Mouse (Mus musculus) neural tube, embryonic 13.5 days (tissue): ENCODE measurements around the gene Car9. TPM values are rescaled to one million over a fixed set of nuclear protein-coding genes. Genes with fewer than 3 reads are reported as not detected.

Experiments
- ATAC-seq: fragments of 200-750 bp; cut with Nextera tagmentation; 2 replicates; pipeline ENCODE4 v1.8.0; 2017; ENCODE audit warnings: low read depth, mild to moderate bottlenecking, moderate TSS enrichment, moderate library complexity
- H3K27ac ChIP-seq: fragments of 300-500 bp; sonication (generic); replicated peaks from 2 replicates; pipeline ENCODE4 v1.5.1; 2015; ENCODE audit warnings: moderate library complexity, mild to moderate bottlenecking, inconsistent platforms
- H3K27me3 ChIP-seq: fragments of 300-500 bp; sonication (generic); 2 replicates; pipeline ENCODE4 v1.6.1; 2015; ENCODE audit warnings: mild to moderate bottlenecking, inconsistent platforms
- H3K36me3 ChIP-seq: fragments of 300-500 bp; sonication (generic); 2 replicates; pipeline ENCODE4 v1.6.1; 2015; ENCODE audit warnings: mild to moderate bottlenecking, inconsistent platforms
- H3K4me1 ChIP-seq: fragments of 300-500 bp; sonication (generic); replicated peaks from 2 replicates; pipeline ENCODE4 v1.6.1; 2015; ENCODE audit warnings: inconsistent platforms
- H3K4me2 ChIP-seq: fragments of 300-500 bp; sonication (generic); 2 replicates; pipeline ENCODE4 v1.6.1; 2015; ENCODE audit warnings: inconsistent platforms, mild to moderate bottlenecking, moderate library complexity
- H3K4me3 ChIP-seq: fragments of 300-500 bp; sonication (generic); 2 replicates; pipeline ENCODE4 v1.5.1; 2015; ENCODE audit warnings: mild to moderate bottlenecking, inconsistent platforms
- H3K9ac ChIP-seq: fragments of 300-500 bp; sonication (generic); 2 replicates; pipeline ENCODE4 v1.6.1; 2015; ENCODE audit warnings: moderate library complexity, mild to moderate bottlenecking, inconsistent platforms
- H3K9me3 ChIP-seq: fragments of 300-500 bp; sonication (generic); 2 replicates; pipeline ENCODE4 v1.6.1; 2016; ENCODE audit warnings: inconsistent platforms
- WGBS: fragments of 180-500 bp; shearing (Covaris S2); methylation state at CpG from one replicate; pipeline ENCODE4 v1.1.7; 2015; 5-methylcytosine and 5-hydroxymethylcytosine counted together
- polyA plus RNA-seq: library from polyadenylated mRNA; unstranded; fragments of >200 nt; fragmentation: Nextera tagmentation; extraction: Ambion mirVana; gene quantifications from 2 replicates; pipeline ENCODE4 v1.2.1, GENCODE M21; 2015

Gene Car9
- polyA plus RNA-seq, 1 experiment from 2014 or later, result 0.33 TPM

GRCm38 (mm10) chr4:43497946-43498345 is 8.8 kb upstream of the Car9 start:
- Histone ChIP-seq H3K4me2 (peak overlapping the region; percentile 84), H3K36me3 (peaks cover 8% of the 10 kb centered on the region; the same call in 1 of the 2 replicates), H3K4me1 (peaks cover 38% of the 10 kb centered on the region), H3K4me3 (0 out of 2 replicates have a peak overlapping the region, but pooled peaks have one; percentile 52), H3K9ac (no peak overlapping the region), H3K9me3 (no peaks in the 10 kb centered on the region), H3K27ac (no peak overlapping the region), H3K27me3 (no peaks in the 10 kb centered on the region)
- 75% methylated on average over 4 of the region's 4 CpGs for WGBS
- ATAC-seq, result no peak

DNA sequence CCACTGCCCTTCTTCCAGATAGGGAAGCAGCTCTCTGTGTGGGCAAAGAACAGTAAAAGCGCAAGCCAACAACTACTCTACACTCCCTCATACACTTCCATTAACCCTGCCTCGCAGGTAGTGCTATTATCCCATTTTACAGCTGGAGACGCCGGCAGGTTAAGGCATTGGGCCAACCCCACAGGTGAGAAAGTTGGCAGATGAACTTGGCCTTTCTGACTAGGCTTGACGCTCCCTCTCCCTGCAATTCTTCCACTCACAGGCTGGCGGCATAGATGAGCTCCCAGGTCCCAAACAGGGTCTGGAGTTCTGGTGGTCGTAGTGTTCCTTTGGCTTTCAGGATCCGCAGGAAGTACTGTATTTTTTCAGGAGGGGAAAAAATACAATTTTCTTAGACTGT is 7.8 kb upstream of the Car9 start:
- peak overlapping the region; percentile 61 for H3K9ac ChIP-seq
- no peak overlapping the region for H3K27ac ChIP-seq
- peaks cover 36% of the 10 kb centered on the region for H3K4me1 ChIP-seq
- ATAC-seq, result no peak
- H3K4me2 ChIP-seq, result peak overlapping the region; percentile 84
- H3K27me3 ChIP-seq, result no peaks in the 10 kb centered on the region
- peak overlapping the region; percentile 52 for H3K4me3 ChIP-seq
- H3K36me3 ChIP-seq, result peaks cover 8% of the 10 kb centered on the region; the same call in 1 of the 2 replicates
- H3K9me3 ChIP-seq, result no peaks in the 10 kb centered on the region
- WGBS, result 14% methylated on average over 8 of the region's 8 CpGs

DNA sequence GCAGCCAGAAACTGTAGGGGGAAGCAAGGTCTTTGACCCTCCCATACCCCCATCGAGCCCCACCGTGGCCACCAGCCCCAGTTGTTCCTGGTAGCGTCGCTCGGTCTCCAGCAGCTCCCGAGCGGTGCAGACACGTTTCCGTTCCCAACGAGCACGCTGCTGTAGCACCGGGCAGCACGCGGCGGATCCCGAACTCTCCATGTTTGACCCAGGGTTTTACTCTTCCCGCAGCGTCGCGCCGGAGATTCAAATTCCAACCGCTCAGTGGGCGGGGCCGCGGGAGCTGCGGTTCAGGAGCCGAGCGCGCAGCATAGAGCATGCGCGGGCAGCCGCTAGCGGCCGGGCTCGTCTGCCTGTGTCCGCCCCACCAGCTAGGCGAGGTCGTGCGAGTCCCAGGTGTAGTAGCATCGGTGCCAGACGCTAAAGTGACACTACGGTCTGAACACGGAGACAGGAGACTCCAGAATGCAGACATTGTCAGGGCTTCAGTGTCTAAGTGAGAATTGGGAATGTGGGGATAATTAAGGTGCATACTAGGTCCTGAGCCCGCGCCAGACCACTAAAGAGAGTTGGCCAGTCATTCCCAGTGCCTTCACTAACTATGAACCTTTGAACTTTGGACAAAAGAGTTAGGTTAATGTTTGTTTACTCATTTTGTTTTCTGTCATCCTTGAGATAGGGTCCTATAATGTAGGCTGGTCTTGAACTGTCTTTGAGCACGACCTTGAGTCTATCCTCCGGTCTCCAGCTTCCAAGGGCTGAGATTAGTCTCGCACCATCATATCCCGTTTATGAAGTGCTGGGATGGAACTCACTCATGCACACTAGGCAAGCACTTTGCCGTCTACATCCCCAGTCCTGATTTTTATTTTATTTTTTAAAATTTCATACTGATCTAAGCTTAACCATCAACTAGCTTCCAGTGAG is 7.1 kb upstream of the Car9 start, which contains the start of gene Arhgef39:
Arhgef39 (minus strand) TSS at position 289 of the 927 bp plus-strand sequence.
- Histone ChIP-seq H3K36me3 (peaks cover 8% of the 10 kb centered on the region; the same call in 1 of the 2 replicates), H3K4me1 (peaks cover 29% of the 10 kb centered on the region), H3K27ac (no peak within 1 kb of the TSS), H3K27me3 (no peaks in the 10 kb centered on the region), H3K4me3 (peak within 1 kb of the TSS; percentile 52), H3K4me2 (peak within 1 kb of the TSS; percentile 84), H3K9me3 (no peaks in the 10 kb centered on the region), H3K9ac (peak within 1 kb of the TSS; percentile 61)
- 7% methylated on average over 50 of the region's 50 CpGs for WGBS
- peak; percentile 85 for ATAC-seq

DNA sequence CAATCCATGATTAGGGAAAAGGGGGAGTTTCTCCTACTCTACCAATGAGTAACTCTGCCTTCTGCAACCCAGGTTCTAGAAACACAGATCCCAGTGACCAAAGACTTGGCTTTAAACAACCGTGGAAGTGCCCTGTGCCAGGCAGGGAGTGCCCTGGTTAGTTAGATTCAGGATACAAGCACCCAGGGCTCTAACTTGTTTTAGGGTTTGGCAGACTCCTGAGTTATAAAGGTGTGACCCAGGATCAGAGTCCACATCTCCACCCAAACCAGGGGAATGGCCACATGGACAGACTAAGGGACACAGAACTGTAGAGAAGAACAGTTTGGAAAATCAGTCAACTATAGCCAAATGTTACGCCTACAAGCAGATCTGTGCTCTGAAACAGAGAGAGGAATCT is 3.7 kb upstream of the Car9 start:
- Histone ChIP-seq H3K36me3 (no peaks in the 10 kb centered on the region), H3K4me2 (no peak overlapping the region), H3K27ac (no peak overlapping the region), H3K9me3 (no peaks in the 10 kb centered on the region), H3K27me3 (peaks cover 26% of the 10 kb centered on the region), H3K4me1 (peaks cover 18% of the 10 kb centered on the region), H3K9ac (no peak overlapping the region), H3K4me3 (no peak overlapping the region)
- WGBS, result 71% methylated on average over 2 of the region's 2 CpGs
- ATAC-seq, result no peak

DNA sequence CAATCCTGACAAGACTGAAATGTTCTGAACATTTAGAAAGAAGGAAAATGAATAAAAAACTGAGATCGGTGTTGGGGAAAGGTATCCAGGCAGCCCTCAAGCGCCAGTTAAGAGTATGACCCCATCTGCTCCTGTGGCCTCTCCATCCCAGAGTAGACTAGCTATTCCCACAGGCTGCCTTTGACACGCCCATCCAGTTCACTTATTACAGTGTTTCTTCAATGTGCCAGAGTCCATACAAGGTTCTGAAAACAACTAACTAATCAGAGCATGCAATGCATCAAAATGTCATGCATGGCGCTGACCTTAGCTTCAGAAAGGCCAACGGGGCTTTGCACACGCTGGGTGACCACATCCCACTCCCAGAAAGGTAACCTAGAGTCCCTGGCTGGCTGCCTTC is 3.3 kb upstream of the Car9 start:
- no peaks in the 10 kb centered on the region for H3K9me3 ChIP-seq
- no peak overlapping the region for H3K4me3 ChIP-seq
- H3K27ac ChIP-seq, result no peak overlapping the region
- H3K4me2 ChIP-seq, result no peak overlapping the region
- WGBS, result 81% methylated on average over 6 of the region's 6 CpGs
- H3K4me1 ChIP-seq, result peaks cover 18% of the 10 kb centered on the region
- H3K36me3 ChIP-seq, result no peaks in the 10 kb centered on the region
- no peak overlapping the region for H3K9ac ChIP-seq
- no peak for ATAC-seq
- H3K27me3 ChIP-seq, result peaks cover 31% of the 10 kb centered on the region

GRCm38 (mm10) chr4:43504269-43504668 is 2.5 kb upstream of the Car9 start:
- H3K4me2 ChIP-seq, result no peak overlapping the region
- H3K9me3 ChIP-seq, result no peaks in the 10 kb centered on the region
- peaks cover 18% of the 10 kb centered on the region for H3K4me1 ChIP-seq
- no peak for ATAC-seq
- no peak overlapping the region for H3K27ac ChIP-seq
- no peaks in the 10 kb centered on the region for H3K36me3 ChIP-seq
- 80% methylated on average over 4 of the region's 4 CpGs for WGBS
- no peak overlapping the region for H3K9ac ChIP-seq
- H3K27me3 ChIP-seq, result peaks cover 38% of the 10 kb centered on the region
- H3K4me3 ChIP-seq, result no peak overlapping the region

DNA sequence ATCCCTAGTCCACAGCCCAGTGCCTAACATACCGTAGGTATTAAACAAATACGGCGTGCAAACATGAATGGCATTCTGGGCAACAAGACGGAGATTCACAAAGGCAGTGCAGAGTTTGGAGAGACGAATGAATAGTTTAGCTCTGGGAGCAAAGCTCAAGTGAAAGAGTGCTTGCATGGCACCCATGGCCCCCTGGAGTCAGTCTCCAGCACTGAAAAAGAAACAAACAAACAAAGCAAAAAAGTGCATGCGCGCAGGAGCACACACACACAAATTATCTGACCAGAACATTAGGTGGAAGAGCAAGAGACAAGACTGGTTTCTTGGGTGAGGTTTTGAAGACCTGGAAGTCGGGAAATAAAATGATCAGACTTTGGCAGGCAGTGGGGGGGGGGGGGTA is 692 bp upstream of the Car9 start:
- Histone ChIP-seq H3K4me2 (no peak overlapping the region), H3K27me3 (peaks cover 42% of the 10 kb centered on the region), H3K9me3 (no peaks in the 10 kb centered on the region), H3K36me3 (no peaks in the 10 kb centered on the region), H3K4me1 (peaks cover 17% of the 10 kb centered on the region), H3K4me3 (no peak overlapping the region), H3K27ac (no peak overlapping the region), H3K9ac (no peak overlapping the region)
- no peak for ATAC-seq
- WGBS, result 62% methylated on average over 8 of the region's 8 CpGs

- no peak overlapping the region for H3K27ac ChIP-seq
- peaks cover 17% of the 10 kb centered on the region for H3K4me1 ChIP-seq
- peak overlapping the region; percentile 55 for H3K4me2 ChIP-seq
- no peaks in the 10 kb centered on the region for H3K36me3 ChIP-seq
- no peaks in the 10 kb centered on the region for H3K9me3 ChIP-seq
- H3K27me3 ChIP-seq, result peaks cover 48% of the 10 kb centered on the region
- peak overlapping the region; percentile 35 for H3K4me3 ChIP-seq
- 12% methylated on average over 21 of the region's 22 CpGs for WGBS
- ATAC-seq, result peak; percentile 65; the same call in 1 of the 2 replicates
- peak overlapping the region; percentile 55 for H3K9ac ChIP-seq
These were observed 1.3 kb downstream of the Car9 start for GRCm38 (mm10) chr4:43507938-43508665.

- H3K9me3 ChIP-seq, result no peaks in the 10 kb centered on the region
- H3K4me2 ChIP-seq, result peak overlapping the region; percentile 55
- peak overlapping the region; percentile 35 for H3K4me3 ChIP-seq
- WGBS, result 5% methylated on average over 13 of the region's 13 CpGs
- H3K9ac ChIP-seq, result peak overlapping the region; percentile 55
- H3K36me3 ChIP-seq, result no peaks in the 10 kb centered on the region
- H3K27me3 ChIP-seq, result peaks cover 48% of the 10 kb centered on the region
- peaks cover 17% of the 10 kb centered on the region for H3K4me1 ChIP-seq
- ATAC-seq, result 0 out of 2 replicates have a peak, but pooled peaks have one; percentile 28
- H3K27ac ChIP-seq, result no peak overlapping the region
These were observed 1.9 kb downstream of the Car9 start for GRCm38 (mm10) chr4:43508666-43508997.

- H3K4me2 ChIP-seq, result peak overlapping the region; percentile 55
- WGBS, result 17% methylated on average over 9 of the region's 9 CpGs
- no peak for ATAC-seq
These were observed 2.3 kb downstream of the Car9 start for GRCm38 (mm10) chr4:43509109-43509508.

GRCm38 (mm10) chr4:43511675-43512454 is 5.1 kb downstream of the Car9 start:
- ATAC-seq, result no peak
- no peak overlapping the region for H3K4me2 ChIP-seq
- H3K9ac ChIP-seq, result no peak overlapping the region
- 80% methylated on average over 19 of the region's 19 CpGs for WGBS
- H3K4me3 ChIP-seq, result no peak overlapping the region
- H3K4me1 ChIP-seq, result peaks cover 17% of the 10 kb centered on the region
- H3K36me3 ChIP-seq, result no peaks in the 10 kb centered on the region
- peaks cover 34% of the 10 kb centered on the region for H3K27me3 ChIP-seq
- H3K27ac ChIP-seq, result no peak overlapping the region
- no peaks in the 10 kb centered on the region for H3K9me3 ChIP-seq

More at GRCm38 (mm10) chr4:43509109-43509508, 2.3 kb downstream of the Car9 start:
- H3K4me1 ChIP-seq, result peaks cover 17% of the 10 kb centered on the region
- no peaks in the 10 kb centered on the region for H3K9me3 ChIP-seq
- peak overlapping the region; percentile 55; the same call in 1 of the 2 replicates for H3K9ac ChIP-seq
- no peak overlapping the region for H3K27ac ChIP-seq
- peak overlapping the region; percentile 35; the same call in 1 of the 2 replicates for H3K4me3 ChIP-seq
- H3K27me3 ChIP-seq, result peaks cover 48% of the 10 kb centered on the region
- no peaks in the 10 kb centered on the region for H3K36me3 ChIP-seq
